Mouse (Mus musculus) CH12F3 (cell line): ENCODE measurements at regions not wholly inside any gene's neighbourhood (a gene's known extent, or its start where the extent isn't known, plus 50 kb on each side); places are given as distances from the start of the nearest gene placed in this dataset.
"Not testable (repeated sequence)": the region's sequence is repeated elsewhere in the genome, so short reads cannot be mapped to it uniquely, and the experiment has no call there.

Experiments
- in situ Hi-C: fragments of 300-500 bp; cut with MboI; formaldehyde crosslinking; loops from 2 replicates; pipeline ENCODE4 v1.14.3; 2020; ENCODE audit warnings: low sequenced_read_pairs

GRCm38 (mm10) chrX:50675356-50675755 lies 165.5 kb upstream of the Stk26 start:
- in situ Hi-C loops = no loop called here

GRCm38 (mm10) chrX:50657835-50658565 lies 182.8 kb upstream of the Stk26 start:
- in situ Hi-C loops = loop anchor here (25.0 kb wide), 1 partner anchor 704 kb away; no protein-coding TSS in a partner anchor

GRCm38 (mm10) chrX:50657180-50657834 lies 183.5 kb upstream of the Stk26 start:
- in situ Hi-C loops = loop anchor here (25.0 kb wide), 1 partner anchor 705 kb away; no protein-coding TSS in a partner anchor

GRCm38 (mm10) chrX:50655380-50655779 lies 185.5 kb upstream of the Stk26 start:
- in situ Hi-C loops = loop anchor here (25.0 kb wide), 1 partner anchor 707 kb away; no protein-coding TSS in a partner anchor

- in situ Hi-C loops = no loop called here
Observed at GRCm38 (mm10) chrX:50641347-50641746, 199.5 kb upstream of the Stk26 start.

GRCm38 (mm10) chrX:50635634-50636033 lies 205.2 kb upstream of the Stk26 start:
- in situ Hi-C loops = no loop called here

- in situ Hi-C loops = no loop called here
Observed at GRCm38 (mm10) chrX:50634842-50635615, 205.8 kb upstream of the Stk26 start.

- in situ Hi-C loops = no loop called here
Observed at GRCm38 (mm10) chrX:50632536-50632935, 204.2 kb upstream of the Olfr1324 start.

- in situ Hi-C loops = no loop called here
Observed at GRCm38 (mm10) chrX:50625336-50625735, 197.0 kb upstream of the Olfr1324 start.

- in situ Hi-C loops = no loop called here
Observed at GRCm38 (mm10) chrX:50622984-50623455, 194.7 kb upstream of the Olfr1324 start.

GRCm38 (mm10) chrX:50620909-50621308 lies 192.6 kb upstream of the Olfr1324 start:
- in situ Hi-C loops = no loop called here

GRCm38 (mm10) chrX:50619919-50620318 lies 191.6 kb upstream of the Olfr1324 start:
- in situ Hi-C loops = no loop called here

- in situ Hi-C loops = no loop called here
Observed at GRCm38 (mm10) chrX:50618936-50619335, 190.6 kb upstream of the Olfr1324 start.

GRCm38 (mm10) chrX:50616920-50617319 lies 188.6 kb upstream of the Olfr1324 start:
- in situ Hi-C loops = not testable (repeated sequence)

- in situ Hi-C loops = not testable (repeated sequence)
Observed at GRCm38 (mm10) chrX:50614874-50615273, 186.6 kb upstream of the Olfr1324 start.

- in situ Hi-C loops = not testable (repeated sequence)
Observed at GRCm38 (mm10) chrX:50614367-50614766, 186.1 kb upstream of the Olfr1324 start.

- in situ Hi-C loops = no loop called here
Observed at GRCm38 (mm10) chrX:50611765-50612591, 183.7 kb upstream of the Olfr1324 start.

GRCm38 (mm10) chrX:50608141-50608540 lies 179.8 kb upstream of the Olfr1324 start:
- in situ Hi-C loops = not testable (repeated sequence)

GRCm38 (mm10) chrX:50607636-50608035 lies 179.3 kb upstream of the Olfr1324 start:
- in situ Hi-C loops = no loop called here

- in situ Hi-C loops = not testable (repeated sequence)
Observed at GRCm38 (mm10) chrX:50605517-50605916, 177.2 kb upstream of the Olfr1324 start.
